Mouse (Mus musculus) hindbrain, embryonic 16.5 days (tissue): ENCODE results near the gene Ebf4. TPM values are rescaled to one million over a fixed set of nuclear protein-coding genes. Genes with fewer than 3 reads are reported as not detected.
A peak's percentile ranks its signal among the peaks of the same experiment; 100 is the strongest.

ENCODE experiments used
- ATAC-seq: fragments of 200-750 bp; cut with Nextera tagmentation; 2 replicates; pipeline ENCODE4 v1.8.0; 2017; ENCODE audit warnings: moderate TSS enrichment, moderate library complexity
- H3K27ac ChIP-seq: fragments of 300-500 bp; sonication (generic); 2 replicates; pipeline ENCODE4 v1.5.1; 2014; ENCODE audit warnings: low read depth, mild to moderate bottlenecking, control low read depth, low read length, moderate library complexity
- H3K27me3 ChIP-seq: fragments of 300-500 bp; sonication (generic); replicated peaks from 2 replicates; pipeline ENCODE4 v1.6.1; 2014; ENCODE audit warnings: low read length; ENCODE audit not compliant: control insufficient read depth, insufficient read depth
- H3K36me3 ChIP-seq: fragments of 300-500 bp; sonication (generic); 2 replicates; pipeline ENCODE4 v1.6.1; 2014; ENCODE audit warnings: mild to moderate bottlenecking, low read length, moderate library complexity, mixed read lengths; ENCODE audit not compliant: control insufficient read depth, insufficient read depth
- H3K4me1 ChIP-seq: fragments of 300-500 bp; sonication (generic); 2 replicates; pipeline ENCODE4 v1.6.1; 2014; ENCODE audit warnings: low read depth, low read length; ENCODE audit not compliant: control insufficient read depth, insufficient read depth
- H3K4me2 ChIP-seq: fragments of 300-500 bp; sonication (generic); 2 replicates; pipeline ENCODE4 v1.6.1; 2014; ENCODE audit warnings: mild to moderate bottlenecking, low read length, control low read depth, moderate library complexity
- H3K4me3 ChIP-seq: fragments of 300-500 bp; sonication (generic); 2 replicates; pipeline ENCODE4 v1.5.1; 2014; ENCODE audit warnings: mild to moderate bottlenecking, low read length, control low read depth, moderate library complexity
- H3K9ac ChIP-seq: fragments of 300-500 bp; sonication (generic); 2 replicates; pipeline ENCODE4 v1.6.1; 2014; ENCODE audit warnings: low read depth, mild to moderate bottlenecking, control low read depth, low read length, moderate library complexity
- H3K9me3 ChIP-seq: fragments of 300-500 bp; sonication (generic); 2 replicates; pipeline ENCODE4 v1.6.1; 2014; ENCODE audit warnings: mild to moderate bottlenecking, low read length, moderate library complexity; ENCODE audit not compliant: control insufficient read depth
- WGBS: fragments of 180-500 bp; shearing (Covaris S2); extraction: QIAGEN DNeasy Blood & Tissue Kit; methylation state at CpG from one replicate; pipeline ENCODE4 v1.1.7; 2014; 5-methylcytosine and 5-hydroxymethylcytosine counted together
- polyA plus RNA-seq: library from polyadenylated mRNA; unstranded; fragments of >200 nt; fragmentation: Nextera tagmentation; extraction: Ambion mirVana; gene quantifications from 2 replicates; pipeline ENCODE4 v1.2.1, GENCODE M21; 2015

Ebf4 gene
- polyA plus RNA-seq, 1 experiment from 2014 or later: 4.1 TPM

DNA sequence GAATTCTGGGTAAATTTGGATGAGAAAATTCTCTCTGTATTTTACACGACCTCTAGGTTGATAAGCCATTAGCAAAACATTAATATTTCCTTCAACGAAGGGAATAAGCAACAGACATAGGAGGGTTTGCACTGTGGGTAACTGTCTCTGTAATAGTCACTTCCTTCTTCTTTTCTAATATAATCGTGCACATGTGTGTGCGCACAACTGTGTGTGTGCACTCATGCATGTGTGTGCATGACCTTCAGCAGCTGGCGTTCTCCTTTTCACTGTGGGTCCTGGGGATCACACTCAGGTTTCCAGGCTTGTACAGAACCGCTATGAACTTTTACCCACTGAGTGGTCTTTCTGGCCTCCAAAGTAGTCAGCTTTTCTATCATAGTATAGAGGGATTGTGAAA lies 40.1 kb downstream of the Ebf4 start:
- 82% methylated on average over 6 of the region's 6 CpGs for WGBS

GRCm38 (mm10) chr2:130340464-130341219 lies 45.7 kb downstream of the Ebf4 start:
- 89% methylated on average over 8 of the region's 8 CpGs for WGBS
- Histone ChIP-seq H3K27ac (no peak overlapping the region), H3K4me1 (no peaks in the 10 kb centered on the region), H3K9me3 (no peaks in the 10 kb centered on the region), H3K36me3 (no peaks in the 10 kb centered on the region), H3K4me2 (no peak overlapping the region), H3K9ac (no peak overlapping the region), H3K27me3 (no peaks in the 10 kb centered on the region), H3K4me3 (no peak overlapping the region)
- ATAC-seq: no peak

More for the DNA sequence above, 40.1 kb downstream of the Ebf4 start:
- Histone ChIP-seq H3K9me3 (no peaks in the 10 kb centered on the region), H3K27me3 (no peaks in the 10 kb centered on the region), H3K36me3 (no peaks in the 10 kb centered on the region), H3K4me3 (no peak overlapping the region), H3K9ac (no peak overlapping the region), H3K4me1 (no peaks in the 10 kb centered on the region), H3K4me2 (no peak overlapping the region), H3K27ac (no peak overlapping the region)
- ATAC-seq: no peak

GRCm38 (mm10) chr2:130341220-130341580 lies 46.2 kb downstream of the Ebf4 start:
- H3K27ac ChIP-seq: no peak overlapping the region
- H3K27me3 ChIP-seq: no peaks in the 10 kb centered on the region
- H3K4me1 ChIP-seq: no peaks in the 10 kb centered on the region
- ATAC-seq: no peak
- no peaks in the 10 kb centered on the region for H3K9me3 ChIP-seq
- H3K4me3 ChIP-seq: no peak overlapping the region
- WGBS: 87% methylated on average over 7 of the region's 7 CpGs
- no peaks in the 10 kb centered on the region for H3K36me3 ChIP-seq
- H3K9ac ChIP-seq: no peak overlapping the region
- no peak overlapping the region for H3K4me2 ChIP-seq

- no peak for ATAC-seq
Observed at GRCm38 (mm10) chr2:130350376-130350775, 55.4 kb downstream of the Ebf4 start.

DNA sequence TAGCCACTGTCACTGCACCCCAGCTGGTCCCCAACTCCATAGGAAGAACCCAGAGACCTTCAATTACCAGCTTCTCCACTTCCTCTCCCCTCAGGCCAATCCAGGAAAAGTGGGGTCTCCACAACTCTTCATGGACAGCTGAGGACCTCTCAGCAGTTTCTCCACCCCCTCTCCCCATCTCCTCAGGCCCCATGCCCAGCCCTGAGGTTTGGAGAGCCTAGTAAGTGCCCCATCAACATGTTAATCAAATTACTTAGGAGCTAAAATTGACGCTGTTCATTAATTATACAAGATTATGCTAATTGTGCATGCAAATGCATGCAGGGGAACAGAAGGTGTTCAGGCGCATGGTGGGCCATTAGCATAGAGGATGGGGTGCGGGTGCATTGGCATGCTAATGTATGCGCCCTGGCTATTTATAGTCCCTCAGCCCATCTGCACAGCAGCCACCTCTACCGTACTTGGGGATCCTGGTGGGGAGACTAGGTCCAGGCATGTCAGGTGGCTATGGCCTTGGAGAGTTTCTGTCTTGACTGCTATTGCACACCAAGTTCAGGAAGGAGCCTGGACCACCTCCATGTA lies 56.9 kb downstream of the Ebf4 start:
- Histone ChIP-seq H3K27me3 (no peaks in the 10 kb centered on the region), H3K36me3 (no peaks in the 10 kb centered on the region), H3K27ac (no peak overlapping the region), H3K4me3 (no peak overlapping the region), H3K4me1 (no peaks in the 10 kb centered on the region), H3K4me2 (no peak overlapping the region), H3K9ac (no peak overlapping the region), H3K9me3 (no peaks in the 10 kb centered on the region)
- 15% methylated on average over 5 of the region's 5 CpGs for WGBS
- ATAC-seq: peak; percentile 75; the same call in 1 of the 2 replicates

More at GRCm38 (mm10) chr2:130350376-130350775, 55.4 kb downstream of the Ebf4 start:
- H3K9ac ChIP-seq: no peak overlapping the region
- no peak overlapping the region for H3K4me2 ChIP-seq
- H3K4me3 ChIP-seq: no peak overlapping the region
- H3K27me3 ChIP-seq: no peaks in the 10 kb centered on the region
- no peak overlapping the region for H3K27ac ChIP-seq
- H3K9me3 ChIP-seq: no peaks in the 10 kb centered on the region
- WGBS: 84% methylated on average over 3 of the region's 3 CpGs
- H3K4me1 ChIP-seq: no peaks in the 10 kb centered on the region
- H3K36me3 ChIP-seq: no peaks in the 10 kb centered on the region

DNA sequence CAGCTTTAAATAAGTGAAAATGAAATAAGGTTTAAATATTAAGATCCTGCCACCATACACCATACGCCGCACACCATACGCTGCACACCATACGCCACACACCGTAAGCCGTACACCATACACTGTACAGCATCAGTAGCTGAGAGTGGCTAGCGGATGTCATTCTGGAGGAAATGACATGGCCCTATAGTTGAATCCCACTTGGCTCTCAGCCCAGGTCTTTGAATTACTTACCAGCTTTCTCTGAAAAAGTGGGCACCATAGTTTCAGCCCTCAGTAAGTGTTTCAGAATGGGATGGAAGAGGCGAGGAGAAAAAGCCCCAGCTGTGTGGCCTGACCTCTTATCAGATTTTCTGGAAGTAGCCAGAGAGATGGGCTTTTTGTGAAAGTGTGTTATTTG lies 58.4 kb downstream of the Ebf4 start:
- Histone ChIP-seq H3K4me1 (no peaks in the 10 kb centered on the region), H3K9ac (no peak overlapping the region), H3K36me3 (no peaks in the 10 kb centered on the region), H3K4me3 (no peak overlapping the region), H3K4me2 (no peak overlapping the region), H3K27me3 (no peaks in the 10 kb centered on the region), H3K9me3 (no peaks in the 10 kb centered on the region), H3K27ac (no peak overlapping the region)
- 90% methylated on average over 8 of the region's 8 CpGs for WGBS
- no peak for ATAC-seq

DNA sequence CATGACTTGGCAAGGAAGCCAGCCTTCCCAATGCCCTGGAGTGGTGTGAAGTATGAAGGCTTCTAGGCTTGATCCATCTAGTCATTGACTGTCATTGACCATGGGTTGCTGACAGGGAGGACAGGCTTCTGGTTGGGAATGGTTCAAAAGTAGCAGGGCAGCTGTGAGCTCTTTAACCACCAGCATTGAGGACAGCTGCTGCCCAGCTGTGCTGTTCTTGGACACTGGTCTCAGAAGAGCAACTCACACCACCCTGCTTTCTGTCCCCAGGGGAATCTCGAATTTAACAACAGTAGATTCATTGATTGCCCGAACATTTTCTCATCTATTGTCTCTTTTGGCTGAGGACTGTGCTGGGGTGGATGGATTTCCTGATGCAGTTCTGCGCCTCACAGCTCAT lies 58.9 kb downstream of the Ebf4 start:
- no peaks in the 10 kb centered on the region for H3K27me3 ChIP-seq
- no peak overlapping the region for H3K27ac ChIP-seq
- H3K4me3 ChIP-seq: no peak overlapping the region
- H3K4me2 ChIP-seq: no peak overlapping the region
- no peaks in the 10 kb centered on the region for H3K36me3 ChIP-seq
- 68% methylated on average over 3 of the region's 3 CpGs for WGBS
- no peak for ATAC-seq
- no peaks in the 10 kb centered on the region for H3K4me1 ChIP-seq
- H3K9ac ChIP-seq: no peak overlapping the region
- H3K9me3 ChIP-seq: no peaks in the 10 kb centered on the region

DNA sequence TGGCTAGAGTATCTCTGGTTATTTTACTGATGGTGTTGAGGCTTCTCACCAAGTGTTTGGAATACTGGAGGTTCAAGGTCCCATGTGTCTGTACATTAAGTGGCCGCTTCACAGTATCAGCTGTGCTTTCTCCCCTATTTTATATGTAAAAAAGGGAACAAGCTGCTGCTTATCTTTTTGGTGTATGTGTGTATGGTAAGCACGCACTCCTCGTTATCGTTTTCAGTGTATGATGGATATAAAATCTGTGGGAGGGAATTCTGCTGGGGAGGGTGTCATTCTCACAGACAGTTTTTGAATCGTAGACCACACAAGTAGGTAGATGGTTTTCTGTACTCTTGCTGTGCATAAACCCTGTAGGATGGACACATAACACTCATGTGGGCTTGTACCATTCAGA lies 62.6 kb downstream of the Ebf4 start:
- WGBS: 93% methylated on average over 5 of the region's 5 CpGs
- H3K4me3 ChIP-seq: no peak overlapping the region
- no peaks in the 10 kb centered on the region for H3K36me3 ChIP-seq

GRCm38 (mm10) chr2:130358852-130359251 lies 63.9 kb downstream of the Ebf4 start:
- H3K4me2 ChIP-seq: no peak overlapping the region
- no peaks in the 10 kb centered on the region for H3K9me3 ChIP-seq
- H3K36me3 ChIP-seq: no peaks in the 10 kb centered on the region
- no peak overlapping the region for H3K9ac ChIP-seq
- no peak overlapping the region for H3K27ac ChIP-seq
- 10% methylated on average over 5 of the region's 5 CpGs for WGBS
- no peak for ATAC-seq
- peaks cover 37% of the 10 kb centered on the region for H3K27me3 ChIP-seq
- no peak overlapping the region for H3K4me3 ChIP-seq
- H3K4me1 ChIP-seq: no peaks in the 10 kb centered on the region; the same call in 1 of the 2 replicates

More for the DNA sequence above, 62.6 kb downstream of the Ebf4 start:
- Histone ChIP-seq H3K4me2 (no peak overlapping the region), H3K27ac (no peak overlapping the region), H3K27me3 (peaks cover 28% of the 10 kb centered on the region), H3K9me3 (no peaks in the 10 kb centered on the region), H3K9ac (no peak overlapping the region), H3K4me1 (no peaks in the 10 kb centered on the region; the same call in 1 of the 2 replicates)
- no peak for ATAC-seq
